Mouse (Mus musculus): Measurements from ENCODE around the gene Bahd1.

The Bahd1 gene

DNA sequence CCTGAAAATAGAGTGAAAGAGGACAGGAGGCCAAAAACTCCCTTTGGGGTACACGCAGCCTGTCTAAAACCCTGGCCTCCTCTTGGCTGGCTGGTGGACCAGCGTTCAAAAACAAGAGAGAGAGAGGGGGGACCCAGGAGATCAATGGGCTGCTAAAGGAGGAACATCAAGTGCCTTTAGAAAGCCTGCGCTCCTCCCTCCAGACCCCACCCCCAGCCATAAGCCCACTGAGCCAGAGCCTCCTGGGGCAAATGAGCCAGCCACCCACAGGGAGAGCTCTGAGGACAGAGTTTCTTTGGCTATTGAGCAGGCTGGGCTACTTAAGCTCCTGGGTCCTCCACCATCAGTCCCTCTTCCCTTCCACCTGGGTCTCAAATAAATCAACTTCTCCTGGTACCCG is 1.4 kb upstream of the Bahd1 start:
- no peak for DNase-seq (ENCODE audit: low spot score)

DNA sequence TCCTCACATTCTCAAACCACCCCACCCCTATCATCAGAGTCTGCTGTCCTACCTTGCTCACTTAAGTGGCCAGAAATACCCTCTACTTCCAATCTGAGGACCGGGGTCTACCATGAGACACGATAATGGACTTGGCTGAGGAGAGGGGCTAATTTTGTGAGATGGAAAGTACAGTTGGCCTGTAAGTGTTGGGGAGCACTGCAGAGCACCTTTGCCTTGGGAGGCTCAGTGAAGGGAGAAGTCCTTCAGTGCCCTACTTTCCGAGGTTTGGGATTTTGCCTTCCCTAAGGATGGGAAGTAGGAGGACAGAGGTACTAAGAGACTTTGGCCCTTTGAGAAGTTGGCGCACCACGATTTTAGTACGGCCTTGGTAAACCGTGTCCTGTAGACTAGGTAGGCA is 871 bp upstream of the Bahd1 start:
- no peak for DNase-seq (ENCODE audit: low spot score)

DNA sequence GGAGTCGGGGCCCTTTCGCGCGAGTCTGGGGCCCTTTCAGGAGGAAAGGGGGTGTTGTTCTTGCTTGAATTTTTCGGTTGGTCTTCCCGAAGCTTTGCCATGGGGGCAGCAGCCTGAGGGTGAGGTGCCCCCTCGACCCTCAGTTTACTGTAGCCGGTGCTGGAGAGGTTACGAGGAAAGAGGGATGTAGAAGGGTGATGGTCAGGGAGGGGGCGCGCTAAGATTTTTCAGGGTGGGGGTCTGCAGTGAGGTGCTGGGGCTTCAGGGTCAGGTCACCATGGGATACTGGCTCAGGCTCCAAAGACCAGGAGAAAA is 606 bp downstream of the Bahd1 start:
- DNase-seq (ENCODE audit: low spot score): no peak

DNA sequence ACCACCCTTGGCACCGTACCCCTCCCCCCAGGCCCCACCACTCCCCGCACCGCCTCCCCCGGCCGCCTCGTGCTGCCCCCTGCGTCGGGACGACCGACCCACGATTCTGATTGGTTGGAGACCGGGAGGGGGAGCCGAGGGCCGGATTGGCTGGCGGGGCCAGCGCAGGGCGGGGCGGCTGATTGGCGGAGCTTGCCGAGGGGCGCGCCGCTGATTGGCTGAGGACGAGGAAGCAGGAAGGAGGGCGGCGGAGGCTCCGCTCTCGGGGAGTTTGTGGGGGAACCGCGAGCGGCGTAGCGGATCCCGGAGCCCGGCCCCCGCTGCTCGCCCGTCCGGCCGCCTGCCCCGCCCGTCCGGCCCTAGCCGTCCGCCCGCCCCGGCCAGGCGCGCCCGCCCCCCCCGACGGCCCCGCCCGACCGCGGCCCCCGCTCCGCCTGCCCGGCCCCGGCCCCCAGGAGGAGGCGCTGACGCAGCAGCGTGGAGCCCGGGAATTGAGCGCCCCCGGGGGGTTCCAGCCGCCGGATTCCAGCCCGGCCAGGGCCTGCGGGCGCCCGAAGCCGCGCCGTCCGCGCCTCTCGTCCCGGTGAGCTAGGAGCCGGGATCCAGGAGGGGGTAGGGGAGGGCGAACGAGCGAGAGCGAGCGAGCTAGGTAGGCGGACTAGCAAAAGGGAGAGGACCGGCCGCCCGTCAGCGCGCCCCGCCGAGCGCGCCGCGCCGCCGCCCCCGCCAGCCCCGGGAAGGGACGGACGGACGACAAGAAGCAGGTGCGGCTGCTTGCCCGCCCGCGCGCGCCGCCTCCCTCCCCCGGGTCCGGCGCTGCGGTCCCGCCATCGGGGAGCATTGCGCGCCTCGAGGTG is 1.2 kb downstream of the Bahd1 start:
- peak; percentile 94 for DNase-seq (ENCODE audit: low spot score)

DNA sequence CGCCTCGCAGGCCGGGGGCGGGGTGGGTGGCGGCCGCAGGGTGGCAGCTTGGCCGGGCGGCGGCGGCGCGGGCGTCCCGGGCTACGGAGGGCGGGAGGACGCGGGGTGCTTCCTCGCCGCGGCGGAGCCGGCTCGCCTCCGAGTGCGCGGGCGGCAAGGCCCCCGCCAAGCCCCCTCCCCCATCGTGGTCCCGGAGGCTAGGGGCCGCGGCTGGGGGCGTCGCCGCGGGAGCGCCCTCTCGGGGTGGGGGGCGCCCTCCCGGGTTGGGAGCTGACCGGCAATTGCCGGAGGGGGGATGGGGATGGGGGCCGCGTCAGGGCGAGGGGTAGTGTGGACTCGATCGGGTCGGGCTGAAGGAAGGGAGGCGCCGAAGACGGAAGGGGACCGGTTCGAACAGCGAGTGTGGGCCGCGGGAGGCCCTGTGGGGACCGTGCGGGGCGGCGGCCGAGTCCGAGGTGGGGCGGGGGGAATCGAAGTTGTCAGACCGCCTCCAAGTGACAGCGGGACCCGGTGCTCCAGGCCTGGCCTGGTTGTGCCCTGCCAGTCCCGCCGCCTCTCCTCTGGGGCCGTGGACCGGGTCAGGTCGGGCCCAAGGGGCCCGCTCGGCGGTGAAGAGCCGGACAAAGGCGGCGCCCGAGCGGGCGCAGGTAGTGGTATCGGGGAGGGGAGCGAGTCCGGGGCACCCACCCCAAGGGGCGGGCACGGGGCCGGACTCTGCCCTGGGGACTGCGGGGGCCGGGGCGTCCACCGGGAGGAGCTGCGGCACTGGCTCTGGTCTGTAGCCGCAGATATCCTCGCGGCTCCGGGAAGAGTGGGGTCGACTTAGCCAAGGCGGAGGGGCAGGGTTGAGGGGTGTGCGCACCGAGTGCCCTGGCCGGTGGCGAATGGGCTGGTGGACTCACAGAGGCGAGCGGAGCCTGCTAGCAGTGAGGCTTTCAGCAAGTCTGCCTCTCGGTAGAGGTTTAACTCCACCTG is 2.2 kb downstream of the Bahd1 start:
- peak; percentile 60 for DNase-seq (ENCODE audit: low spot score)

DNA sequence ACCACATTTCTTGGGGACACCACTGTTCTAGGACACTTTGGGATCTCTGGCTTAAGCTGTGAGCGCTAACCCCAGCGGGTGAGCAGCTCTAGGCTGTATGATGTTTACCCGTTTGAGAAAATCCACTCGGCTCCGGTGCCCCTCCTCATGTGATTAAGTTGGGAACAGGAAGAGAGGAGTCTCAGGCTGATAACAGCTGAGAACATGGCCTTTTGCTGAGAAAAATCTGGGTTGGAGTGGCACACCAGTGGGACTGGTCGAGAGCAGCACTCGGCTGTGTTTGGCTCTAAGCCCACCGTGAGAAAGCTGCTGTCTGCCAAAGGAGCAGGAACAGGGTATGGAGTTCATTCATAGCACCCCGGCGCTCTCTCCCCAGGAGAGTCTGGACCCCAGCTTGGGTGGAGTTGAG is 3.2 kb downstream of the Bahd1 start:
- no peak for DNase-seq (ENCODE audit: low spot score)

DNA sequence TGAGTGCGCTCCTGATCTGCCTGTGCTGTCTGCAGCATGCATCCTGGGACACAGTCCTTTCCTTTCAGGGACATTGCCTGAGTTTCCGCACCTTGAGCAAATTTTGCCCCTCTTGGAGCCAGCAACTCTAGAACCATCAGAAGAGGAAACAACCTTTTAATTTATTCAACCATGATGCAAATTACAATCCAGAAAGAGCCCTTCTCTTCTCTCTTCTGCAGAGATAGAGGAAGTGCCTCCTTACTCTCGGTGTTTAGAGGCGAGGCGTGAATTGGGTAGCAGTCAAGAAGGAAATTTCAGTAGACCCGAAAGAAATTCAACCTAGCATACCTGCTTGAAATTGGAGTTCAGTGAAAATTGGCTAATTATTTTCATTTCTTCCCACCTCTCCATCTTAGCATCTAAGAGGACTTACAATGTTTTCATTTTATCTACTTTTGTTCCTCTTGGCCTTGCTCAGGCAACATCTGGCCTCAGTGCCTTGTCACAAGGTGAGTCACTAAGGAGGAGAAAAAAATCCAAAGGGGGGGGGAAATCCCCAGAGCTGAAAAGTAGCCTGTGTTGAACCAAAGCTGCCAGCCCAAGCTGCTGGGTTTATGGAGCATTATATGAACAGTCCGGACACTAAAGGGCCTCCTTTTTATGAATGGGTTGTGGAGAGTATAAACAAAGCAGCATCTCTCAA is 5.4 kb downstream of the Bahd1 start:
- no peak for DNase-seq (ENCODE audit: low spot score)

DNA sequence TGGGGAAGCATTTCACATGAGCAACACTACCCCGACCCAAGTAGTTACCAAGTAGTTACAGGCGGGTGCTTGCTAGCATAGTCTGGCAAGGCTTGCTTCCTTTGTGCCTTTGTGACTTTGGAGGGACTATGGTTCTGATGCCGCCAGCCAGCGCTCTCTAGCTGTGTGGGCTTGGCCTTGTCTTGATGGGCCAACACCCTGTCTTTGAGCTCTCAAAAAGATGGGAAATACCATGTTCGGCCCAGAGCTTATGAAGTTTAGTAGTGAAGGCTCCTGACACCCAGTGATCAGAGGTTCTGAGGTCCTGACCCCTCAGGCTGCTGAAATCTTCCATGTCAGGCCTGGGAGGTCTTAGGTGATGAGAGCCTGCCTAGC is 5.9 kb downstream of the Bahd1 start:
- no peak for DNase-seq (ENCODE audit: low spot score)

DNA sequence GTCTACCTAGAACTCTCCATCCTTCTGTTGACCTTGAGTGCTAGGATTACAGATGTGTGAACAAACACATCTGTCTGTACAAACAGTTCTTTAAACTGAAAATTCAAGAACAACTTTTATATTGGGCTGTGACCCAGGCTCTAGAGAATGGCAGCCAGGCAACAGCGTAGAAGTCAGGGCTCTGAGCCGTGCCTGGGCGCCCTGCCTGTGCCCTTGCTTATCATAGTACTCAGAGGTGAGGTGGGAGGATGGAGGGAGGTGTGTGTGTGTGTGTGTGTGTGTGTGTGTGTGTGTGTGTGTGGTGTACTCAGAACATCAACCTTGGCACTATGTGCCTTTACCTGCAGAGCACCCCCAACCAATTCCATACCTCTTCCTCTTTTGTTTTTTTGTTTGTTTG is 7.6 kb downstream of the Bahd1 start:
- DNase-seq (ENCODE audit: low spot score): no peak

DNA sequence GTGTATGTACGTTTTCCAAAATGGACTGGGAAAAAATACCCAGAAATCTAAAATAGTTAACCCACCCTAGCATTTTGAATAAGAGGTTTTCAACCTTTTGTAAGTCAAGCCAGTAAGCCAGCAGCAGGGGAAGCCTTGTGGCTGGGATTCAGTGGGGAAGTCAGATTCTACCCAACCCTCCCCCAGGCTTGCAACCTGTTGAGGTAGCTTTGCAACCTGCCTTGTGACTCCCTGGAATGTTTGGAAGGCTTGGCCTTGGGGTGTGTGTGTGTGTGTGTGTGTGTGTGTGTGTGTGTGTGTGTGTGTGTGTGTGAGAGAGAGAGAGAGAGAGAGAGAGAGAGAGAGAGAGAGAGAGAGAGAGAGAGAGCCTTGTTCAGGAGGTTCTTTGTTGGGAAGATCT is 9.0 kb downstream of the Bahd1 start:
- DNase-seq (ENCODE audit: low spot score): no peak

DNA sequence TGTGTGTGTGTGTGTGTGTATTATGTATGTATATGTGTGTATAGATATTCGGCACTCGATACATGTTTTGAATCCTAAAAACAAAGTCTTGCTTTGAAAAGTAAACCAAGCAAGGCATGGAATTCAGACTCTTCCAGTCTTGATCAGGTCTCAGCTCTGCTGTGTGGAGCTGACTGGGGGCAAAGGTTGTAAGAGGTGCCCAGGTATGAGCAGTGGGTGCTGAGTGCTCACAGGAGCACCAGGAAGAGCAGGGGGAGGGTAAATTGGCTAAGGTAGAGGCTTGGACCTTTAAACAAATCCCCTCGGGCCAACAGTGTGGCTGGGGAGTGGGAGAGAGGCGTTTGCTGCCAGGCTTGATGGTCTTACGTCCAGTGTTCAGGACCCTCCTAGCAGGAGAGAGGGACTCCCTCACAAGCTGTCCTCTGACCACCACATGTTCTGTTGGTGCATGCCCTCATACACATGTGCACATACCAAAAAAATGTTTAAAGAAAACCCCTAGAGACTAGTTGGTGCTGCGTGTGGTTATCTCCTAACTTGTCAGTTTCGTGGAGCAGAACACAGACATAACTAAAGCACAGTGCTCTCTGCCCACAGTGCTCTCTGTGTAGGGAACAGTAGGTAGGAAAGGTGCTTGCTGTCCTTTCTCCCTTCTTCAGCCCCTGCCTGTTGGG is 10.6 kb downstream of the Bahd1 start:
- DNase-seq (ENCODE audit: low spot score): no peak

DNA sequence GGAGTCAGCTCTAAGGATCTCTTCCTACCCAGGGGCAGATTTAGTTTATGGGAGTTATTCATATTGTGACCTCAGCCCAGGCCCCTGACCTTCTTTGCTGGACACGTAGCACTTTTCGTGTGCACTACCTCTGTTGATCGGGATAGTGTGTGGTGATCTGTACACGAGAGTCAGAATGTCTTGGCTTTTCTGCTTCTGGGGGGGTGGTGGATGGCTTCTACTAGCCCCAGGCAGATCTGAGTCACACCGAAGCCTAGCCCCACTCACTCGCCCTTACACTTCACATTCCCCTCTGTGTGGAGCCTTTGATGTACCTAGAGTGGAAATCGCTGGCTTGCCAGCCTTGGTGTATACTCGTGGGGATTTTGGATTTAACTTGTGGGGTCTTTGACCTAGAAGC is 12.5 kb downstream of the Bahd1 start:
- DNase-seq (ENCODE audit: low spot score): no peak

DNA sequence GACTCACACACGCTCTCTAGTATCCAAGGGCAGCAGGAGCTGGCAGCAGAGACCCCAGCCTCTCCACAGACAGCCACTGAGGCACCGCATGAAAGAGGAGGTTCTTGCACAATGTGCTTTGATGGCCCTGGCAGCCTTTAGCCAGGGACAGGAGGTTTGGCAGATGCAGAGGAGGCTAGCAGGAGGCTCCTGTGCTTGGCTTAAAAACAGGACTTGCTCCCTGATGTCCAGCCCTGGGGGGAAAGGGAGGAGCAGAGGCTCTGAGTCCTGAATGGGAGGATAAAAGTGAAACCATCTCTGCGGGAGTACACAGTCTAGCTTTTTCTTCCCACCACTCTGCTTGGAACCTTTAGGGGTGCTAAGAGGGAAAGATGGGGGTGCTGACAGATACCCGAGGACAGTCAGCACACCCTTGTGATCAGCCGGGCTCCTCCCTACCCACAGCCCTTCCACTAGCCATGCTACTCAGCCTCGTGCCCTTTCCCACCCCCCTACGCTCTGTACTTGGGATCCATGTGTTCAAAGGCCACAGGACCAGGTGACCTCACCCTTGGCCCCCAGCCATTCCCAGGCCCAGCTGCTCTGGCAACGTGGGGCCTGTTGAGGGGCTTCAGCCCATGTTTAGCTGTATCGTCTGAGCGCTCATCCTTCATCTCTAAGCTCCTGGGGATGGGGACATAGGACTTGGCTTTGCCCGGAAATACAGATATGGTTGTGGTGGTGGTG is 13.5 kb downstream of the Bahd1 start:
- DNase-seq (ENCODE audit: low spot score): no peak

DNA sequence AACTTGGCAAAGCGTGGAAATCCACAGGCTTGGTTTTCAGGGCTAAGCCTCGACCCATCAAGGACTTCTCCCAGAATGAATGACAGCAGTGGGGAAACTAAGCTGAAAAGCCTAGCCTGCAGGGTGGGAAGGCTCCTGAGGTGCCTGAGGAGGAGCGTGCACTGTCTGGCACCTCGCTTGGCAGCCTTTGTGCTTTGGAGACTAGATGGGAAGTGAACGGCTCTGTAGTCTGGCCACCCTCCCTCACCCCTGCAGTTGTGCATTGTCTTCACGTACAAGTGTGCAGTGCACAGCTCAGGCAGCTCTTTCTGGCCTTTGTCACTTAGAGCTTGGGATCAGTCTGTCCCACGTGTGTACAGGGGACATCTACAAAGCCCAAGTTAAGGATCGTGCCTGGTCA is 14.5 kb downstream of the Bahd1 start:
- DNase-seq (ENCODE audit: low spot score): no peak

DNA sequence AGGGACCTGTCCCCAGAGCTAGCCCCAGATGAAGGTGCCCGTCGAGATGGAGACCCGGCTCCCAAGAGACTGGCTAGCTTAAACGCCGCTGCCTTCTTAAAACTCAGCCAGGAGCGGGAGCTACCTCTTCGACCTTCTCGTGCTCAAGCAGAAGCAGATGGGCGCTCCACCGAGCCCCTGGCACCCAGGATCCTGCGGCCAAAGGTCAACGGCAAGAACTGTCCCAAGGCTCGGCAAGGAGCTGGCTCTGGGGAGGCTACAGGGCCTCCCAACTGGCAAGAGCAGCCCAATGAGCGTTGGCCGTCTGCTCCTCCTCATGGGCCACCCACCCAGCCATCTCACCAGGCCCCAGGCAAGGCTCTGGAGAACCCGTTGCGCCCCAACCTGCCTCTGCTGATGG is 16.3 kb downstream of the Bahd1 start:
- DNase-seq (ENCODE audit: low spot score): no peak

DNA sequence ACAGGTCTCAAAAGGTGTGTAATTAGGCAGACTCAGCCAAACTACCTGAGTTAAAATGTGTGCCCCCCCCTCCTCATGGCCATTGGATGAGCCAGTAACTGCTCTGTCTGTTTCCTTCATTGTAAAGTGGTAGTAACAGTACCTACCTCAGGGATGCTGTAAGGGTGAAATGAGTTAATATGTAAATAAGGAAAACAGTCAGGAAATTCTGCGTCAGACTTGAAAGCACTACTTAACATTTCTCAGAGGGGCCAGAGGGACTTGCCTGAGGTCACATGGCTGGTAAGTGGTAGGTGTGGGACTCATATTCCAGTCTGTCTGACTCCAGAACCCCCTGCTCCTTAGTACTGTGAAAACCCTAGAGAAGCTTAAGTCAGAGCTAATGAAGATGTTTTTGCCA is 18.4 kb downstream of the Bahd1 start:
- DNase-seq (ENCODE audit: low spot score): no peak

DNA sequence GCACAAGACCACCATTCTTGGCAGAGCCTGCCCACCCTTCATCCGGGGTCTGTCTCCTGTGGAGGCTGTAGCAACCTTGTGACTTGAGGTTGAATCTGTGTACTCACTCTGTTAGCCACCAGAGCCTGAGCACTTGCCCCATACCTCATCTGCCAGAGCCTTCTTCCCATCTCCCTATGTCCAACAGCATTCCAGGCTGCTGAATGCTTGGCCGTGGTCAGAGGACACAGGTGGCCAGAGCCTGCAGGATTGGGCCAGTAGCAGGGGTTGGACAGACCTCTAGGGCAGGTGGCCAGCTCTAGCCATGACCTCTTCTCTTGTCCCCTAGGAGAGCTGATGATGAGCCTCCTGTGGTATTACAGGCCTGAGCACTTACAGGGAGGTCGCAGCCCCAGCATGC is 20.3 kb downstream of the Bahd1 start:
- no peak for DNase-seq (ENCODE audit: low spot score)

DNA sequence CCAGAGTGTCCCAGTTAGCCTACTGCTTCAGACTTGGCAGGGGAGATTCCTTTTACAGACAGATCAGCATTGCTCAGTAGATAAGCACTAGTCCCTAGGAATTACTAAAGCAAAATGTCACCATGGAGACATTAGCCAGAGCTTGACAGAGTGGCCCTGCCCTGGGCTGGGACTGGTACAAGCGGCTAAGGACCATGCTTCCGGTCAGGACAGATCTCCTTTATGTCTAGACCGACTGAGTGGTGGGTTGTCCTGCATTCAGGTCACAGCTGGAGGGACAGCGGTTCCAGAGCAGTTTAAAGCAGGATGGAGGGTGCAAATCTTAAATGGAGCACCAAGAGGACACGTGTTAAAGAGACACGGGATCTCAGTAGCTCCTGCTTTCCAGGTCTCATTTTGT is 25.8 kb downstream of the Bahd1 start:
- DNase-seq (ENCODE audit: low spot score): no peak

DNA sequence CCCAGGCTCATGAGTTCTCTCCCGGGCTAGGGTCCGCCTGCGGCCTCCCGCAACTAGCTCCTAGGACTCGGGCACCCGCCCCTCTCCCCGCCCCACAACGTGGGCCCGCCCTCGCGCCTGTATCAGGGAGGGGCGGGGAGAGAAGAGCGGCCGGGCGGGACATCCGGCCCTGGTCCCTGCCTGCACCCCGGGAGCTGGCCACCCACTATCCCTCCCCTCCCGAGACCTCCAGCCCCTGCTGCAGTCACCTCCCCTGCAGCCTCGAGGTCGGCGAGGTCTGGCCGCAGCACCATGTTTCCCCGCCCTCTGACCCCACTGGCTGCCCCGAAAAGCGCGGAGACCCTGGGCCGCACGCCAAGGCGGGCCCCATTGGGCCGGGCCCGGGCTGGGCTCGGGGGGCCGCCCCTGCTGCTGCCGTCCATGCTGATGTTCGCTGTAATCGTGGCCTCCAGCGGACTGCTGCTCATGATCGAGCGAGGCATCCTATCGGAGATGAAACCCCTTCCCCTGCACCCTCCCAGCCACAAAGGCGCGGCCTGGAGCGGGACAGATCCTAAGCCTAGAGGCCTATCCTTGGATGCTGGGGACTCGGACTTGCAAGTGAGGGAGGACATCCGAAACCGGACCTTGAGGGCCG is 26.3 kb downstream of the Bahd1 start, which contains the start of gene Chst14:
Gene Chst14, plus strand, starts transcription at position 136 of the 637 bp plus-strand sequence.
- peak; percentile 73 for DNase-seq (ENCODE audit: low spot score)

DNA sequence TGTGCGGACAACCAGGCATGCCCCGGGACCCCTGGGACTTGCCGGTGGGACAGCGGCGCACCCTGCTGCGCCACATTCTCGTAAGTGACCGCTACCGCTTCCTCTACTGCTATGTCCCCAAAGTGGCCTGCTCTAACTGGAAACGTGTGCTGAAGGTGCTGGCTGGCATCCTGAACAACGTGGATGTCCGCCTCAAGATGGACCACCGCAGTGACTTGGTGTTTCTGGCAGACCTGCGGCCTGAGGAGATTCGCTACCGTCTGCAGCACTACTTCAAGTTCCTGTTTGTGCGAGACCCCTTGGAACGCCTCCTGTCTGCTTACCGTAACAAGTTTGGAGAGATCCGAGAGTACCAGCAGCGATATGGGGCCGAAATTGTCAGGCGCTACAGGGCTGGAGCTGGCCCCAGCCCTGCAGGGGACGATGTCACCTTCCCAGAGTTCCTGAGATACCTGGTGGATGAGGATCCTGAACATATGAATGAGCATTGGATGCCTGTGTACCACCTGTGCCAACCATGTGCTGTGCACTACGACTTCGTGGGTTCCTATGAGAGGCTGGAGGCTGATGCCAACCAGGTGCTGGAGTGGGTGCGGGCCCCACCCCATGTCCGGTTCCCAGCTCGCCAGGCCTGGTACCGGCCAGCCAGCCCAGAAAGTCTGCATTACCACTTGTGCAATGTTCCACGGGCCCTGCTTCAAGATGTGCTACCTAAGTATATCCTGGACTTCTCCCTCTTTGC is 27.0 kb downstream of the Bahd1 start:
- no peak for DNase-seq (ENCODE audit: low spot score)

Data from retina, embryonic 14.5 days (tissue).